Mouse (Mus musculus) forebrain, embryonic 16.5 days (tissue): ENCODE measurements around the gene Cep164. TPM values are rescaled to one million over a fixed set of nuclear protein-coding genes. Genes with fewer than 3 reads are reported as not detected.
A peak's percentile ranks its signal among the peaks of the same experiment; 100 is the strongest.

Source experiments
- ATAC-seq: fragments of 200-750 bp; cut with Nextera tagmentation; 2 replicates; pipeline ENCODE4 v1.8.0; 2017; ENCODE audit warnings: mild to moderate bottlenecking, moderate library complexity
- H3K27ac ChIP-seq: fragments of 300-500 bp; sonication (generic); 2 replicates; pipeline ENCODE4 v1.5.1; 2014; ENCODE audit warnings: low read length, control low read depth
- H3K27me3 ChIP-seq: fragments of 300-500 bp; sonication (generic); replicated peaks from 2 replicates; pipeline ENCODE4 v1.6.1; 2014; ENCODE audit warnings: low read length; ENCODE audit not compliant: control insufficient read depth, insufficient read depth
- H3K36me3 ChIP-seq: fragments of 300-500 bp; sonication (generic); 2 replicates; pipeline ENCODE4 v1.6.1; 2014; ENCODE audit not compliant: control insufficient read depth, insufficient read depth
- H3K4me1 ChIP-seq: fragments of 300-500 bp; sonication (generic); replicated peaks from 2 replicates; pipeline ENCODE4 v1.6.1; 2014; ENCODE audit warnings: low read length; ENCODE audit not compliant: control insufficient read depth, insufficient read depth
- H3K4me2 ChIP-seq: fragments of 300-500 bp; sonication (generic); 2 replicates; pipeline ENCODE4 v1.6.1; 2014; ENCODE audit warnings: mild to moderate bottlenecking, low read length, control low read depth
- H3K4me3 ChIP-seq: fragments of 300-500 bp; sonication (generic); replicated peaks from 2 replicates; pipeline ENCODE4 v1.5.1; 2014; ENCODE audit warnings: mild to moderate bottlenecking, low read length, control low read depth
- H3K9ac ChIP-seq: fragments of 300-500 bp; sonication (generic); replicated peaks from 2 replicates; pipeline ENCODE4 v1.6.1; 2014; ENCODE audit warnings: low read depth, low read length, control low read depth
- H3K9me3 ChIP-seq: fragments of 300-500 bp; sonication (generic); 2 replicates; pipeline ENCODE4 v1.6.1; 2016; ENCODE audit warnings: low read length; ENCODE audit not compliant: control insufficient read depth
- WGBS: fragments of 180-500 bp; shearing (Covaris S2); extraction: QIAGEN DNeasy Blood & Tissue Kit; methylation state at CpG from one replicate; pipeline ENCODE4 v1.1.7; 2014; 5-methylcytosine and 5-hydroxymethylcytosine counted together
- polyA plus RNA-seq: library from polyadenylated mRNA; unstranded; fragments of >200 nt; fragmentation: Nextera tagmentation; extraction: Ambion mirVana; gene quantifications from 2 replicates; pipeline ENCODE4 v1.2.1, GENCODE M21; 2015

Cep164 gene
- polyA plus RNA-seq, 1 experiment from 2014 or later = 17.9 TPM

DNA sequence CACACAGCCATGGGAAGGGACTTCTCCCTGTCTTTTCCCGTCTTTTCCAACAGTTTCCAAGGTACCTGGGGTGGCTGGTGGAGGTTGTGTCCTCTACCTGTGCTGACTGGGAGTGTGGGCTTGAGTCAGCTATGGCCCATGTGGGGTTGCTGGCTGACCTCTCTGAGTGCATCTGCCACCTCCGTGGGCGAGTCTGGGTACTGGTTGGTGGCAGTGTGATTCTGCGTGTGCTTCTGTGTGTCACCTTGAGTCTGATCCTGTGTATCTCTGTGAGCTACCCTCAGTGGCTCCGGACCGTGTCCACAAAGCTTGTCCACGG is 11.4 kb upstream of the Cep164 start:
- Histone ChIP-seq H3K9ac (0 out of 2 replicates have a peak overlapping the region, but pooled peaks have one; percentile 18), H3K4me2 (peak overlapping the region; percentile 59), H3K4me3 (peak overlapping the region; percentile 93), H3K4me1 (peaks cover 31% of the 10 kb centered on the region), H3K27ac (no peak overlapping the region), H3K27me3 (no peaks in the 10 kb centered on the region), H3K36me3 (no peaks in the 10 kb centered on the region), H3K9me3 (no peaks in the 10 kb centered on the region)
- 73% methylated on average over 7 of the region's 7 CpGs for WGBS
- no peak for ATAC-seq

DNA sequence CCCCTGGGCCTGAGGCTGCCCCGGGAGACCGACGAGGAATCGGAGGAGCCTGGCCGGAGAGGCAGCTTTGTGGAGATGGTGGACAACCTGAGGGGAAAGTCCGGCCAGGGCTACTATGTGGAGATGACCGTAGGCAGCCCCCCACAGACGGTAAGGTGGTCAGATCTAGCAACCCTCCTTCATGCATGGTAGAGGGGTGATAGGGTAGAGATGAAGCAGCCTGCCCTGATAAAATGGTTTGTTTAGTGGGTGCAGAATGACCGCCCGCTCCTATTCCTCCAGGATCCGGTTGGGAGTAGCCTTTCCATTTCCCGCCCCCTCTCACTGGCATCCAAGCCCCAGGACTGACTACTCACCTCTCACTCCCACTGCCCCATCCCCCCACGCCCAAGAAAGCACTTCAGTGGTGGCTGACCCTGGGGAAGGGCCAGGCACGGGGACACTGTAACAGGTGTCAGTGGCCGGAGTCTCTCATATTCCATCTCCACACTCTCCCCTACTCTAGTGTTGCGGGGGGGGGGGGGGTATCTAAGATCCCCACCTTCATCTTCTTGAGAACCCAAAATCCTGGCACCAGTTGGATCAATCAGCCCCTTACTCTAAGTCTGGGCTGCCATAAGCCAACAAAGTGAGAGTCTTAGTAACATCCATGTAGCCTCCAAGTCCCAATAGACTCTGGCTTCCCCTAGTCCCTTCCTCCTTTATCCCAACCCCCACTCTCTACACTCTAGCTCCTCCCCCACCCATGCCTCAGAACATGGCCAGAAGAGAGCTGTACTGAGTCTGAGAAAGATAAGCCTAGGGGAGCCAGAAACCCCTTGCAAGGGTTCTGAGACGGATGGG is 10.9 kb upstream of the Cep164 start:
- H3K27me3 ChIP-seq = no peaks in the 10 kb centered on the region
- peak overlapping the region; percentile 59 for H3K4me2 ChIP-seq
- no peak for ATAC-seq
- peak overlapping the region; percentile 93 for H3K4me3 ChIP-seq
- no peaks in the 10 kb centered on the region for H3K36me3 ChIP-seq
- no peaks in the 10 kb centered on the region for H3K9me3 ChIP-seq
- peak overlapping the region; percentile 93 for H3K9ac ChIP-seq
- peak overlapping the region; percentile 49; the same call in 1 of the 2 replicates for H3K27ac ChIP-seq
- peaks cover 31% of the 10 kb centered on the region for H3K4me1 ChIP-seq
- 10% methylated on average over 17 of the region's 17 CpGs for WGBS

DNA sequence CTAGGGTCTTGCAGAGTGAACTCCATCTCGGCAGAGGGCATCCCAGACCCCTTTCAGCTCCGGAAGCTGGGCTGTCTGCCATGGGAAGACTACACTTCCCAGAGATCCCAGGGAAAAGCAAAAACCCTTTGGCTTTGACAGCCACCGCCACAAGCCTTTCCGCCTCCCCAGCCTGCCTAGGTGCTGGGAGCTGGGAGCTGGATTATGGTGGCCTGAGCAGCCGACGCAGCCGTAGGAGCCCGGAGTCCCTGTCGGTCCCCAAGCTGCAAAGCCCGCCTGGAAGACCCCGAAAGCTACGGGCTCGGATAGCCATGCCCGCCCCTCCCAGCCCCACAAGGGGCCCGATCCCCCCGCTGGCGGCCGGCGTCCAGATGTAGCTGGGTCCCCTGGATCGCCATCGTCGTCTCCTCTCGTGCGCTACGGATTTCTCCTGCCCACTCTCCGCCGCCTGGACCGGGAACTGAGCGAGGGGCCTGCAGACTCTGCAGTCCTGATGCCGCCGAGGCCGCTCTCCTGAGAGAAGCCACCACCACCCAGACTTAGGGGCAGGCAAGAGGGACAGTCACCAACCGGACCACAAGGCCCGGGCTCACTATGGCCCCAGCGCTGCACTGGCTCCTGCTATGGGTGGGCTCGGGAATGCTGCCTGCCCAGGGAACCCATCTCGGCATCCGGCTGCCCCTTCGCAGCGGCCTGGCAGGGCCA is 10.1 kb upstream of the Cep164 start, which contains the start of gene Bace1:
Bace1 (plus strand) TSS at position 147 of the 705 bp plus-strand sequence.
- under 1% methylated on average over 40 of the region's 40 CpGs for WGBS
- ATAC-seq = peak; percentile 94

DNA sequence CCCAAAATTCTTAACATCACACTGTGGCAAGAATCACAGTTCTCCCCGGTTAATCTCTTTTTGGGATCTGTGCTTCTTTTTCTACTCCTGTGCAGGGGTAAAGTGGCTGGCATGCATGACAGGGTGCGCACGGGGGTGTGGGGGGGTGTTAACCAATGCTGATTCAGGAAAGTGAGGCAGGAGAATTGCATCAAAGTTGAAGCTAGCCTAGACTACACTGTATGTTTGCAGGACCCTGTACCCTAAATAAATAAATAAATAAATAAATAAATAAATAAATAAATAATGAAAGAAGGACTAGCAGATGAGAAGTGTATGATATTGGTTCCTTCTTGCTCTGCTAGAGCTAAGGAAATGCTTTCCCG is 9.6 kb upstream of the Cep164 start:
- 21% methylated on average over 4 of the region's 4 CpGs for WGBS
- H3K4me1 ChIP-seq = peaks cover 31% of the 10 kb centered on the region
- no peak overlapping the region for H3K9ac ChIP-seq
- no peaks in the 10 kb centered on the region for H3K27me3 ChIP-seq
- no peak for ATAC-seq
- H3K4me3 ChIP-seq = peak overlapping the region; percentile 93
- no peak overlapping the region for H3K27ac ChIP-seq
- no peaks in the 10 kb centered on the region for H3K9me3 ChIP-seq
- peak overlapping the region; percentile 30; the same call in 1 of the 2 replicates for H3K4me2 ChIP-seq
- H3K36me3 ChIP-seq = no peaks in the 10 kb centered on the region

More for the DNA sequence above, 10.1 kb upstream of the Cep164 start, which contains the start of gene Bace1:
- Histone ChIP-seq H3K27ac (peak within 1 kb of the TSS; percentile 49), H3K9ac (peak within 1 kb of the TSS; percentile 93), H3K9me3 (no peaks in the 10 kb centered on the region), H3K4me3 (peak within 1 kb of the TSS; percentile 93), H3K27me3 (no peaks in the 10 kb centered on the region), H3K4me1 (peaks cover 31% of the 10 kb centered on the region), H3K4me2 (peak within 1 kb of the TSS; percentile 59), H3K36me3 (no peaks in the 10 kb centered on the region)

DNA sequence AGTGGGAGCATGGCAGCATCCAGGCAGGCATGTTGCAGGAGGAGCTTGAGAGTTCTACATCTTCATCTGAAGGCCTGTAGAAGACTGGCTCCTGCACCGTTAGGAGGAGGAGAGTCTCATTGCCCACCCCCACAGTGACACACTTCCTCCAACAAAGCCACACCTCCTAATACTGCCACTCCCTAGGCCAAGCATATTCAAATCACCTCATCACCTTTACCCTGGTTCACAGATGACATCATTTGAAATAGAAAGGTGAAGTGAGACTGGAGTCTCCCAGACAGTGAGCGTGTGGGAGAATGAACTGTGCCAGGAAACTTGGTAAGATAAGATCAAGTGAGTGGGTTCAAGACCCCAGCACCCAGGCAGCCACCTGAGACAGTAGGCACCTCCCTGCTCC is 5.0 kb upstream of the Cep164 start:
- ATAC-seq = no peak
- Histone ChIP-seq H3K9ac (no peak overlapping the region), H3K36me3 (no peaks in the 10 kb centered on the region), H3K4me2 (no peak overlapping the region), H3K27me3 (no peaks in the 10 kb centered on the region), H3K27ac (no peak overlapping the region), H3K4me1 (no peaks in the 10 kb centered on the region; the same call in 1 of the 2 replicates), H3K9me3 (no peaks in the 10 kb centered on the region), H3K4me3 (no peak overlapping the region)
- 78% methylated on average over 2 of the region's 2 CpGs for WGBS

DNA sequence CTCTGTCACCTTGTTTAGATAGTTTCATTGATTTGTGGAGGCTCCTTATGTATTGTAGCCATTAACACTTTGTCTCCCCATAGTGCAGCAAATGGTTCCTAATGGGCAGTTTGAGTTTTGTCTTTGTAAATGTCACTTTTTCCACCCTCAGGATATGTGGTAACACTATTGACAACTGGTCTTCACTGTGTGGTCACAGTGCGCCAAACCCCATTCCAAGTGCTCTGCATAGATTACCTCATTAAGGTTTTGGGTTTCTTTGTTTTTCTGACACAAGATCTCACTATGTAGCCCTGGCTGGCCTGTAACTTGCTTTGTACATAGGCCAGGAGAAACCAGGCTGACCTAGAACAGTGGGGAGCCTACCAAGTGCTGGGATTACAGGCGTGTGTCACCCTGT is 4.4 kb upstream of the Cep164 start:
- H3K27ac ChIP-seq = no peak overlapping the region
- no peak overlapping the region for H3K4me3 ChIP-seq
- 82% methylated on average over 2 of the region's 2 CpGs for WGBS
- no peak overlapping the region for H3K9ac ChIP-seq
- H3K27me3 ChIP-seq = no peaks in the 10 kb centered on the region
- no peaks in the 10 kb centered on the region for H3K9me3 ChIP-seq
- peaks cover under 1% of the 10 kb centered on the region for H3K4me1 ChIP-seq
- ATAC-seq = no peak
- H3K36me3 ChIP-seq = no peaks in the 10 kb centered on the region
- H3K4me2 ChIP-seq = no peak overlapping the region

DNA sequence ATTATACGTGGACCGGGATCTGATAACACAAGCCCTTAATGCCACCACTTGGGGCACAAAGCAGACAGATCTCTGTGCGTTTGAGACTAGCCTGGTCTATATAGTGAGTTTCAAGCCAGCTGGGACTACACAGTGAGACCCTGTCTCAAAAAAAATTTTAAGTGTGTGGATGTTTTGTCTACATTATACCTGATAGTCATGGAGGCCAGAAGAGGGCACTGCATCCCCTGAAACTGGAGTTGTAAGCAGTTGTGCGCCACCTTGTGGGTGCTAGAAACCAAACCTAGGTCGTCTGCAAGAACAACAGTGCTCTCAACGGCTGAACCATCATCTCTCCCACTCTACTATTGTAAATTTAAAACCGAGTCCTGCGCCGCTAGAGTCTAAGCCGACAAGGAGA is 616 bp upstream of the Cep164 start:
- H3K27me3 ChIP-seq = no peaks in the 10 kb centered on the region
- peaks cover 8% of the 10 kb centered on the region for H3K4me1 ChIP-seq
- ATAC-seq = peak; percentile 60
- peak overlapping the region; percentile 96 for H3K4me2 ChIP-seq
- no peaks in the 10 kb centered on the region for H3K9me3 ChIP-seq
- H3K27ac ChIP-seq = no peak overlapping the region
- peak overlapping the region; percentile 57 for H3K4me3 ChIP-seq
- no peak overlapping the region for H3K9ac ChIP-seq
- H3K36me3 ChIP-seq = no peaks in the 10 kb centered on the region
- 25% methylated on average over 10 of the region's 10 CpGs for WGBS

DNA sequence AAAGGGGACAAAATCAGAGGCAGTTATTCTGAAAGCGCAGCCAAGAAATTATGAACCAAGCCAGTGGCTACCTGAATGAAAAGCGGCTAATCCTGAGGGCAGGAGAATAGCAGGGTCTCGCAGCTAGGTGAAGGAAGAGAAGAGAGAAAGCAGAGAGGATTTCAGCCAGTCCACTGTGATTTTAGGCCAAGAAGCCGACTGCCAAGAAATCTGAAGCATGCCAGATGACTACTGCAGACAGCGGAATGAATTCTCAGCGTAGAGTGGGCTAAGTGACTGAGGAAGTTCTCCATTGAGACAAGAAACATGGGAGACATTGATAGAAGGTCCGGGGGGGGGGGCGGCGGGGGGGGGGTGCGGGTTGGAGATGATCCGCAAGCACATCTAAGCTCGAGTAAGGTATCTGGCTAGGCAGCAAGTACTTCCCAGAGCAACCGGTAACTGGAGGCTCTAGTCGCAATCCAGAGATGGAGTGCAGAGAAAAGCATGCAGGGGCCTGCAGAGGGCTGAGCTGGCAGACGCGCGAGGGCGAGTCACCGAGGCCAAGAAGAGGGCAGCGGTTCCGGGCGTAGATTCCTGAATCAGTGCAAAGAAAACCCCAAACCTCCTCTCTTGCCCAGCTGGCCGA is 714 bp downstream of the Cep164 start:
- ATAC-seq = peak; percentile 14; the same call in 1 of the 2 replicates
- H3K4me3 ChIP-seq = peak overlapping the region; percentile 57
- H3K27me3 ChIP-seq = no peaks in the 10 kb centered on the region
- peak overlapping the region; percentile 67 for H3K27ac ChIP-seq
- peak overlapping the region; percentile 96 for H3K4me2 ChIP-seq
- WGBS = 4% methylated on average over 23 of the region's 23 CpGs
- no peaks in the 10 kb centered on the region for H3K9me3 ChIP-seq
- peak overlapping the region; percentile 59 for H3K9ac ChIP-seq
- no peaks in the 10 kb centered on the region for H3K36me3 ChIP-seq
- H3K4me1 ChIP-seq = peaks cover 8% of the 10 kb centered on the region

DNA sequence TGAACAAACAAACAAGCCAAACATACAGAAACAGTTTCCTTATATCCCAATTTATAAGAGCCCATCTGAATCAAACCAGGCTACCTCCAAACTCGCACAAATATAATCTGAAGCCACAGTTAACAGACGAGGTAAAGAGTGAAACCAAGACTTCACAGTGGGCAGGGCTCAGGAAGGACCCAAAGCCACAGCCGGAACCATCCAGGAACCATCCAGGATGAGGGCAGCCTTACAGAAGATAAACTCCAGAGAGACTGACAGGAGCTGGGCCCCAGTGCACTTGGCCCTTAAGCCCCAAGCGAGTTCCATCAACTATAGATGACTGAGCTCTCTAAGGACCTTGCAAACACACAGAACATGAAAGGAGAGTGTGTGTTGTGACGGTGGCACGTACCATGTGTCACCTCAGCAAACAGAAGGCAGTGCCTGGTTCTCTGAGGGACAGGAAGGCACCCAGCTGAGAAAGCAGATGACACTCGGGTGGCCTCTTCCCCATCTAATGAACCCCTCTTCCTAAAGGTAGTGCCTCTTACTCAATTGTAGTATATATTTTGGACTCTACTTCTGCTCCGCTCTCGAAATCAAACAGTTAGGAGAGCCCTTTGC is 10.0 kb downstream of the Cep164 start:
- Histone ChIP-seq H3K27me3 (no peaks in the 10 kb centered on the region), H3K36me3 (no peaks in the 10 kb centered on the region), H3K4me2 (no peak overlapping the region), H3K4me1 (peaks cover 10% of the 10 kb centered on the region), H3K9me3 (no peaks in the 10 kb centered on the region), H3K27ac (no peak overlapping the region), H3K4me3 (no peak overlapping the region), H3K9ac (no peak overlapping the region)
- ATAC-seq = no peak
- WGBS = 89% methylated on average over 9 of the region's 9 CpGs
